Mouse (Mus musculus) liver, embryonic 11.5 days (tissue): ENCODE data around the gene Mb. TPM values are rescaled to one million over a fixed set of nuclear protein-coding genes. Genes with fewer than 3 reads are reported as not detected.

Experiments
- ATAC-seq: fragments of 200-750 bp; cut with Nextera tagmentation; replicated peaks from 2 replicates; pipeline ENCODE4 v1.8.0; 2017; ENCODE audit warnings: moderate number of reproducible peaks, mild to moderate bottlenecking, moderate TSS enrichment, moderate library complexity; ENCODE audit not compliant: low FRiP score
- DNase-seq: peaks from one replicate; pipeline ENCODE4 v3.0.0-alpha.2; 2017; ENCODE audit warnings: low spot score
- H3K27ac ChIP-seq: fragments of 300-500 bp; sonication (generic); 2 replicates; pipeline ENCODE4 v1.5.1; 2014; ENCODE audit warnings: mild to moderate bottlenecking, low read depth, low read length, control low read depth
- H3K27me3 ChIP-seq: fragments of 300-500 bp; sonication (generic); replicated peaks from 2 replicates; pipeline ENCODE4 v1.6.1; 2014; ENCODE audit warnings: low read length, mixed read lengths; ENCODE audit not compliant: control insufficient read depth, insufficient read depth
- H3K36me3 ChIP-seq: fragments of 300-500 bp; sonication (generic); 2 replicates; pipeline ENCODE4 v1.6.1; 2014; ENCODE audit warnings: mild to moderate bottlenecking, low read length, moderate library complexity, mixed read lengths; ENCODE audit not compliant: control insufficient read depth, insufficient read depth
- H3K4me1 ChIP-seq: fragments of 300-500 bp; sonication (generic); replicated peaks from 2 replicates; pipeline ENCODE4 v1.6.1; 2014; ENCODE audit warnings: low read length, mixed read lengths; ENCODE audit not compliant: control insufficient read depth, insufficient read depth
- H3K4me2 ChIP-seq: fragments of 300-500 bp; sonication (generic); 2 replicates; pipeline ENCODE4 v1.6.1; 2014; ENCODE audit warnings: mild to moderate bottlenecking, control low read depth, moderate library complexity
- H3K4me3 ChIP-seq: fragments of 300-500 bp; sonication (generic); 2 replicates; pipeline ENCODE4 v1.5.1; 2014; ENCODE audit warnings: low read depth, low read length, control low read depth
- H3K9ac ChIP-seq: fragments of 300-500 bp; sonication (generic); 2 replicates; pipeline ENCODE4 v1.6.1; 2014; ENCODE audit warnings: low read depth, low read length, control low read depth
- H3K9me3 ChIP-seq: fragments of 300-500 bp; sonication (generic); 2 replicates; pipeline ENCODE4 v1.6.1; 2016; ENCODE audit warnings: low read length, inconsistent platforms, mixed read lengths; ENCODE audit not compliant: control insufficient read depth
- WGBS: fragments of 180-500 bp; shearing (Covaris S2); extraction: QIAGEN DNeasy Blood & Tissue Kit; methylation state at CpG from one replicate; pipeline ENCODE4 v1.1.7; 2014; 5-methylcytosine and 5-hydroxymethylcytosine counted together
- polyA plus RNA-seq: library from polyadenylated mRNA; unstranded; fragments of >200 nt; fragmentation: Nextera tagmentation; extraction: Ambion mirVana; gene quantifications from 2 replicates; pipeline ENCODE4 v1.2.1, GENCODE M21; 2014

Mb gene
- polyA plus RNA-seq, 1 experiment from 2014 or later, result 0.56 TPM

- Histone ChIP-seq H3K9me3 (no peaks in the 10 kb centered on the region), H3K4me3 (no peak overlapping the region), H3K4me2 (no peak overlapping the region), H3K4me1 (no peaks in the 10 kb centered on the region), H3K27me3 (no peaks in the 10 kb centered on the region), H3K36me3 (peaks cover 16% of the 10 kb centered on the region; the same call in 1 of the 2 replicates), H3K27ac (no peak overlapping the region), H3K9ac (no peak overlapping the region)
- DNase-seq (no peak), ATAC-seq (no peak)
- 76% methylated on average over 7 of the region's 7 CpGs for whole genome bisulfite sequencing
Measured at GRCm38 (mm10) chr15:77085818-77086217, 35.3 kb upstream of the Mb start.

GRCm38 (mm10) chr15:77081454-77081853, 31.0 kb upstream of the Mb start:
- Histone ChIP-seq H3K4me1 (no peaks in the 10 kb centered on the region), H3K4me2 (no peak overlapping the region), H3K36me3 (peaks cover 16% of the 10 kb centered on the region; the same call in 1 of the 2 replicates), H3K9ac (no peak overlapping the region), H3K27ac (no peak overlapping the region), H3K27me3 (no peaks in the 10 kb centered on the region), H3K9me3 (no peaks in the 10 kb centered on the region), H3K4me3 (no peak overlapping the region)
- 86% methylated on average over 5 of the region's 5 CpGs for WGBS
- ATAC-seq (no peak), DNase-seq (no peak)

GRCm38 (mm10) chr15:77080684-77081254, 30.3 kb upstream of the Mb start:
- Histone ChIP-seq H3K36me3 (peaks cover 16% of the 10 kb centered on the region; the same call in 1 of the 2 replicates), H3K9me3 (no peaks in the 10 kb centered on the region), H3K4me3 (no peak overlapping the region), H3K27ac (no peak overlapping the region), H3K4me1 (no peaks in the 10 kb centered on the region), H3K27me3 (no peaks in the 10 kb centered on the region), H3K9ac (no peak overlapping the region), H3K4me2 (no peak overlapping the region)
- no peak for ATAC-seq
- DNase-seq, result no peak
- 83% methylated on average over 14 of the region's 14 CpGs for WGBS

- no peak overlapping the region for H3K4me3 ChIP-seq
- H3K36me3 ChIP-seq, result peaks cover 15% of the 10 kb centered on the region; the same call in 1 of the 2 replicates
- H3K4me1 ChIP-seq, result no peaks in the 10 kb centered on the region
- H3K27ac ChIP-seq, result no peak overlapping the region
- H3K27me3 ChIP-seq, result no peaks in the 10 kb centered on the region
- H3K9ac ChIP-seq, result no peak overlapping the region
- no peaks in the 10 kb centered on the region for H3K9me3 ChIP-seq
- ATAC-seq (no peak), DNase-seq (no peak)
- no peak overlapping the region for H3K4me2 ChIP-seq
- WGBS, result 80% methylated on average over 11 of the region's 11 CpGs
Measured at GRCm38 (mm10) chr15:77079890-77080361, 29.5 kb upstream of the Mb start.

- no peak overlapping the region for H3K4me3 ChIP-seq
- H3K36me3 ChIP-seq, result peaks cover 13% of the 10 kb centered on the region; the same call in 1 of the 2 replicates
- no peaks in the 10 kb centered on the region for H3K27me3 ChIP-seq
- H3K4me1 ChIP-seq, result no peaks in the 10 kb centered on the region
- ATAC-seq (no peak), DNase-seq (no peak)
- 80% methylated on average over 14 of the region's 14 CpGs for WGBS
- no peak overlapping the region for H3K4me2 ChIP-seq
- no peak overlapping the region for H3K27ac ChIP-seq
- no peaks in the 10 kb centered on the region for H3K9me3 ChIP-seq
- H3K9ac ChIP-seq, result no peak overlapping the region
Measured at GRCm38 (mm10) chr15:77079256-77079822, 28.9 kb upstream of the Mb start.

GRCm38 (mm10) chr15:77078786-77079185, 28.3 kb upstream of the Mb start:
- no peak overlapping the region for H3K27ac ChIP-seq
- H3K27me3 ChIP-seq, result no peaks in the 10 kb centered on the region
- no peaks in the 10 kb centered on the region for H3K4me1 ChIP-seq
- H3K9ac ChIP-seq, result no peak overlapping the region
- H3K36me3 ChIP-seq, result peaks cover 13% of the 10 kb centered on the region; the same call in 1 of the 2 replicates
- 75% methylated on average over 3 of the region's 3 CpGs for WGBS
- H3K4me2 ChIP-seq, result no peak overlapping the region
- DNase-seq (no peak), ATAC-seq (no peak)
- H3K9me3 ChIP-seq, result no peaks in the 10 kb centered on the region
- no peak overlapping the region for H3K4me3 ChIP-seq

- H3K36me3 ChIP-seq, result peaks cover 13% of the 10 kb centered on the region; the same call in 1 of the 2 replicates
Measured at GRCm38 (mm10) chr15:77077906-77078305, 27.4 kb upstream of the Mb start.

GRCm38 (mm10) chr15:77076523-77076922, 26.1 kb upstream of the Mb start:
- H3K4me1 ChIP-seq, result peaks cover 2% of the 10 kb centered on the region; the same call in 1 of the 2 replicates
- peaks cover 10% of the 10 kb centered on the region; the same call in 1 of the 2 replicates for H3K36me3 ChIP-seq
- no peak for DNase-seq
- H3K27ac ChIP-seq, result no peak overlapping the region
- no peak for ATAC-seq
- H3K9me3 ChIP-seq, result no peaks in the 10 kb centered on the region
- no peak overlapping the region for H3K4me3 ChIP-seq
- no peak overlapping the region for H3K9ac ChIP-seq
- 78% methylated on average over 3 of the region's 3 CpGs for WGBS
- H3K27me3 ChIP-seq, result no peaks in the 10 kb centered on the region
- no peak overlapping the region for H3K4me2 ChIP-seq

More at GRCm38 (mm10) chr15:77077906-77078305, 27.4 kb upstream of the Mb start:
- ATAC-seq (no peak), DNase-seq (no peak)
- Histone ChIP-seq H3K4me2 (no peak overlapping the region), H3K4me1 (no peaks in the 10 kb centered on the region), H3K9ac (no peak overlapping the region), H3K27ac (no peak overlapping the region), H3K27me3 (no peaks in the 10 kb centered on the region), H3K9me3 (no peaks in the 10 kb centered on the region), H3K4me3 (no peak overlapping the region)
- 86% methylated on average over 9 of the region's 9 CpGs for WGBS
